Mouse (Mus musculus) naive thymus-derived CD4-positive, alpha-beta T cell, adult 2 months (primary cell): Measurements from ENCODE around the gene Smad5.

Experiments used
- DNase-seq: peaks from one replicate; pipeline ENCODE4 v3.0.0-alpha.2; 2011; ENCODE audit warnings: low read depth

Smad5 gene

GRCm38 (mm10) chr13:56755871-56756270, 53.1 kb downstream of the Smad5 start:
- DNase-seq: no peak

GRCm38 (mm10) chr13:56757201-56757600, 54.4 kb downstream of the Smad5 start:
- DNase-seq: no peak

GRCm38 (mm10) chr13:56758492-56758891, 55.7 kb downstream of the Smad5 start:
- peak; percentile 80 for DNase-seq

GRCm38 (mm10) chr13:56762446-56763229, 59.8 kb downstream of the Smad5 start:
- no peak for DNase-seq

- no peak for DNase-seq
These were observed 62.6 kb downstream of the Smad5 start for GRCm38 (mm10) chr13:56765284-56766032.

GRCm38 (mm10) chr13:56766211-56766610, 63.4 kb downstream of the Smad5 start:
- no peak for DNase-seq

GRCm38 (mm10) chr13:56769431-56769830, 66.6 kb downstream of the Smad5 start:
- DNase-seq: no peak

GRCm38 (mm10) chr13:56770136-56770578, 67.3 kb downstream of the Smad5 start:
- DNase-seq: no peak

- no peak for DNase-seq
These were observed 68.0 kb downstream of the Smad5 start for GRCm38 (mm10) chr13:56770786-56771185.

- DNase-seq: no peak
These were observed 69.8 kb downstream of the Smad5 start for GRCm38 (mm10) chr13:56772592-56772991.

- DNase-seq: no peak
These were observed 70.6 kb downstream of the Smad5 start for GRCm38 (mm10) chr13:56773262-56773870.

GRCm38 (mm10) chr13:56774304-56774703, 71.5 kb downstream of the Smad5 start:
- no peak for DNase-seq

GRCm38 (mm10) chr13:56780746-56781469, 78.1 kb downstream of the Smad5 start:
- no peak for DNase-seq

- no peak for DNase-seq
These were observed 78.9 kb downstream of the Smad5 start for GRCm38 (mm10) chr13:56781697-56782096.

GRCm38 (mm10) chr13:56782621-56783020, 79.8 kb downstream of the Smad5 start:
- DNase-seq: no peak

GRCm38 (mm10) chr13:56790683-56791082, 87.9 kb downstream of the Smad5 start:
- DNase-seq: no peak
